In genomic region chr11:109517330-109517729, GRCm38 (mm10) we compare ENCODE assay signal across 25 mouse cellular contexts. TPM values are rescaled to one million over a fixed set of nuclear protein-coding genes. Genes with fewer than 3 reads are reported as not detected.
DNase-seq lines count a peak whose midpoint lies in the region; ATAC-seq and TF ChIP-seq lines count a peak whose summit lies in the region.
"Had no signal": no experiment of that assay in that cellular context is flagged by ENCODE, and none has a peak within 500 bp of the region (broad histone marks: within the 10 kb centered on the region; RNA-seq: fewer than 3 reads in every experiment).

No protein-coding gene starts in this region.

- H3K4me2 ChIP-seq in liver, embryonic 12.5 days, result peak overlapping the region; percentile 32; the same call in 1 of the 2 replicates
- peak overlapping the region; percentile 32 for H3K4me2 ChIP-seq in liver, embryonic 14.5 days (ENCODE audit: low read depth)
- H3K4me2 ChIP-seq in kidney, embryonic 16.5 days (replicated peaks; ENCODE audit: low read depth, low read length), result no peak overlapping the region
- H3K4me2 ChIP-seq: embryonic facial prominence, embryonic 12.5 days; embryonic facial prominence, embryonic 15.5 days; heart, embryonic 11.5 days; hindbrain, embryonic 12.5 days; hindbrain, embryonic 15.5 days had no signal

- peaks cover 44% of the 10 kb centered on the region for H3K4me1 ChIP-seq in liver, embryonic 12.5 days
- peaks cover 16 to 22% of the 10 kb centered on the region in 2 experiments for H3K4me1 ChIP-seq in liver, embryonic 14.5 days (replicated peaks; ENCODE audit: control insufficient read depth in 2 of 2, insufficient read depth in 2 of 2, low read length in 1 of 2)
- H3K4me1 ChIP-seq in kidney, embryonic 16.5 days (ENCODE audit: insufficient read depth, low read length), result no peaks in the 10 kb centered on the region
- H3K4me1 ChIP-seq: embryonic facial prominence, embryonic 12.5 days; hindbrain, embryonic 12.5 days; hindbrain, embryonic 15.5 days had no signal

- H3K4me3 ChIP-seq in liver, embryonic 12.5 days, result no peak overlapping the region
- H3K4me3 ChIP-seq in liver, embryonic 14.5 days (ENCODE audit: insufficient read depth in 1 of 2, low read depth in 2 of 2, low read length in 2 of 2), result no peak overlapping the region
- no peak overlapping the region for H3K4me3 ChIP-seq in kidney, embryonic 16.5 days (ENCODE audit: low read length)
- H3K4me3 ChIP-seq: embryonic facial prominence, embryonic 12.5 days; embryonic facial prominence, embryonic 15.5 days; gastrocnemius, adult 2 months; hindbrain, embryonic 12.5 days; hindbrain, embryonic 15.5 days had no signal

- no peak for TF ChIP-seq CTCF in liver, embryonic 14.5 days (IDR thresholded peaks at IDR 0.05; ENCODE audit: low read depth)

- peaks cover 11% of the 10 kb centered on the region; the same call in 1 of the 2 replicates for H3K27me3 ChIP-seq in liver, embryonic 12.5 days (replicated peaks)
- no peaks in the 10 kb centered on the region; the same call in 1 of the 2 replicates for H3K27me3 ChIP-seq in liver, embryonic 14.5 days (ENCODE audit: control insufficient read depth, insufficient read depth, low read length)
- H3K27me3 ChIP-seq in kidney, embryonic 16.5 days (ENCODE audit: insufficient read depth, low read length), result no peaks in the 10 kb centered on the region
- H3K27me3 ChIP-seq: CH12.LX; embryonic facial prominence, embryonic 12.5 days; embryonic facial prominence, embryonic 15.5 days; hindbrain, embryonic 12.5 days; hindbrain, embryonic 15.5 days; Patski had no signal

- DNase-seq in liver, result no peak
- no peak for DNase-seq in liver, embryonic 14.5 days (ENCODE audit: low read depth in 3 of 3, low spot score in 3 of 3)
- no peak for DNase-seq in urinary bladder, adult 2 months (ENCODE audit: low spot score)
- DNase-seq: adrenal gland, postnatal 14 days; B cell, adult 2 months; cerebellum, adult 11 months; cerebellum, adult 2 months; cerebellum, adult 9-11 months; cerebellum, postnatal 25 days; forebrain, postnatal 0 days; gastrocnemius, adult 2 months; gastrocnemius, postnatal 14 days; heart, adult 11 months had no signal

- TF ChIP-seq EP300 in liver, embryonic 14.5 days (IDR thresholded peaks at IDR 0.05; ENCODE audit: low read depth), result no peak

- H3K36me3 ChIP-seq in liver, embryonic 12.5 days, result no peaks in the 10 kb centered on the region
- no peaks in the 10 kb centered on the region for H3K36me3 ChIP-seq in liver, embryonic 14.5 days (replicated peaks; ENCODE audit: control insufficient read depth, insufficient read depth, low read depth)
- no peaks in the 10 kb centered on the region for H3K36me3 ChIP-seq in kidney, embryonic 16.5 days (ENCODE audit: insufficient read depth, low read length)
- H3K36me3 ChIP-seq: embryonic facial prominence, embryonic 12.5 days; embryonic facial prominence, embryonic 15.5 days; G1E; hindbrain, embryonic 12.5 days; hindbrain, embryonic 15.5 days had no signal

- H3K9ac ChIP-seq in liver, embryonic 12.5 days, result no peak overlapping the region
- H3K9ac ChIP-seq in liver, embryonic 14.5 days (replicated peaks), result no peak overlapping the region
- H3K9ac ChIP-seq in kidney, embryonic 16.5 days (replicated peaks; ENCODE audit: low read length), result no peak overlapping the region
- H3K9ac ChIP-seq: embryonic facial prominence, embryonic 12.5 days; embryonic facial prominence, embryonic 15.5 days; forebrain, postnatal 0 days; hindbrain, embryonic 12.5 days; hindbrain, embryonic 15.5 days had no signal

- H3K9me3 ChIP-seq in liver, embryonic 12.5 days (replicated peaks), result no peaks in the 10 kb centered on the region
- H3K9me3 ChIP-seq in liver, embryonic 14.5 days (ENCODE audit: control insufficient read depth, low read length), result no peaks in the 10 kb centered on the region
- H3K9me3 ChIP-seq in kidney, embryonic 16.5 days (ENCODE audit: low read length), result no peaks in the 10 kb centered on the region
- H3K9me3 ChIP-seq: embryonic facial prominence, embryonic 12.5 days; embryonic facial prominence, embryonic 15.5 days; G1E; hindbrain, embryonic 12.5 days; hindbrain, embryonic 15.5 days had no signal

- 55% methylated on average over 11 of the region's 11 CpGs for WGBS in liver, embryonic 12.5 days (ENCODE audit: insufficient replicate concordance)
- WGBS in liver, embryonic 14.5 days (ENCODE audit: insufficient replicate concordance), result 45% methylated on average over 11 of the region's 11 CpGs
- 94% methylated on average over 11 of the region's 11 CpGs for WGBS in kidney, embryonic 16.5 days

- 0 out of 2 replicates have a peak overlapping the region, but pooled peaks have one; percentile 49 for H3K27ac ChIP-seq in liver, embryonic 12.5 days
- H3K27ac ChIP-seq in liver, embryonic 14.5 days, result no peak overlapping the region
- no peak overlapping the region for H3K27ac ChIP-seq in kidney, embryonic 16.5 days (ENCODE audit: low read length)
- H3K27ac ChIP-seq: embryonic facial prominence, embryonic 12.5 days; embryonic facial prominence, embryonic 15.5 days; gastrocnemius, adult 2 months; hindbrain, embryonic 12.5 days; hindbrain, embryonic 15.5 days had no signal

- peak; percentile 10; the same call in 1 of the 2 replicates for ATAC-seq in liver, embryonic 12.5 days
- ATAC-seq in liver, embryonic 14.5 days (ENCODE audit: insufficient read depth), result peak; percentile 40; the same call in 1 of the 2 replicates
- peak; percentile 70 for ATAC-seq in megakaryocyte progenitor cell, adult 5-6 weeks (replicated peaks; ENCODE audit: poor library complexity)
- ATAC-seq in kidney, embryonic 16.5 days (ENCODE audit: low FRiP score, low TSS enrichment), result no peak
- ATAC-seq: forebrain, embryonic 14.5 days; forebrain, postnatal 0 days; Patski had no signal

RNA-seq across cellular contexts. Expression of gene Slc16a6, which starts 43.9 kb away (rescaled TPM):
- polyA plus RNA-seq in liver, embryonic 12.5 days (2016; fragmentation: Nextera tagmentation; extraction: Ambion mirVana), result 51.5 and 53.7 TPM in 2 replicates
- 5.8 and 8.0 TPM in 2 replicates for polyA plus RNA-seq in liver, embryonic 14.5 days (2012; rRNA removed)
- polyA plus RNA-seq in liver, embryonic 14.5 days (2014; fragmentation: Nextera tagmentation; extraction: Ambion mirVana), result 39.0 and 39.5 TPM in 2 replicates
- 40.0 and 41.6 TPM in 2 replicates for total RNA-seq in megakaryocyte progenitor cell, adult 5-6 weeks (2015)
- 12.6 and 21.3 TPM in 2 replicates for total RNA-seq in megakaryocyte progenitor cell, adult 5-6 weeks (2017)
- 8.4 and 8.7 TPM in 2 replicates for polyA plus RNA-seq in kidney, embryonic 16.5 days (2015; fragmentation: Nextera tagmentation; extraction: Ambion mirVana)
- 1.2 and 2.4 TPM in 2 replicates for polyA plus RNA-seq in urinary bladder, adult 2 months (2012; rRNA removed)

RNA-seq across cellular contexts. Expression of gene Arsg, which starts 44.2 kb away (rescaled TPM):
- 2.9 and 3.7 TPM in 2 replicates for polyA plus RNA-seq in liver, embryonic 12.5 days (2016; fragmentation: Nextera tagmentation; extraction: Ambion mirVana)
- polyA plus RNA-seq in liver, embryonic 14.5 days (2012; rRNA removed), result 2.1 and 2.3 TPM in 2 replicates
- 3.4 and 3.8 TPM in 2 replicates for polyA plus RNA-seq in liver, embryonic 14.5 days (2014; fragmentation: Nextera tagmentation; extraction: Ambion mirVana)
- 2.0 and 2.9 TPM in 2 replicates for total RNA-seq in megakaryocyte progenitor cell, adult 5-6 weeks (2015)
- total RNA-seq in megakaryocyte progenitor cell, adult 5-6 weeks (2017), result 1.5 and 1.9 TPM in 2 replicates
- polyA plus RNA-seq in kidney, embryonic 16.5 days (2015; fragmentation: Nextera tagmentation; extraction: Ambion mirVana), result 5.3 and 6.5 TPM in 2 replicates
- 6.7 and 7.0 TPM in 2 replicates for polyA plus RNA-seq in urinary bladder, adult 2 months (2012; rRNA removed)
